Comparison of ENCODE assay signal across 9 mouse cellular contexts in the genomic region with DNA sequence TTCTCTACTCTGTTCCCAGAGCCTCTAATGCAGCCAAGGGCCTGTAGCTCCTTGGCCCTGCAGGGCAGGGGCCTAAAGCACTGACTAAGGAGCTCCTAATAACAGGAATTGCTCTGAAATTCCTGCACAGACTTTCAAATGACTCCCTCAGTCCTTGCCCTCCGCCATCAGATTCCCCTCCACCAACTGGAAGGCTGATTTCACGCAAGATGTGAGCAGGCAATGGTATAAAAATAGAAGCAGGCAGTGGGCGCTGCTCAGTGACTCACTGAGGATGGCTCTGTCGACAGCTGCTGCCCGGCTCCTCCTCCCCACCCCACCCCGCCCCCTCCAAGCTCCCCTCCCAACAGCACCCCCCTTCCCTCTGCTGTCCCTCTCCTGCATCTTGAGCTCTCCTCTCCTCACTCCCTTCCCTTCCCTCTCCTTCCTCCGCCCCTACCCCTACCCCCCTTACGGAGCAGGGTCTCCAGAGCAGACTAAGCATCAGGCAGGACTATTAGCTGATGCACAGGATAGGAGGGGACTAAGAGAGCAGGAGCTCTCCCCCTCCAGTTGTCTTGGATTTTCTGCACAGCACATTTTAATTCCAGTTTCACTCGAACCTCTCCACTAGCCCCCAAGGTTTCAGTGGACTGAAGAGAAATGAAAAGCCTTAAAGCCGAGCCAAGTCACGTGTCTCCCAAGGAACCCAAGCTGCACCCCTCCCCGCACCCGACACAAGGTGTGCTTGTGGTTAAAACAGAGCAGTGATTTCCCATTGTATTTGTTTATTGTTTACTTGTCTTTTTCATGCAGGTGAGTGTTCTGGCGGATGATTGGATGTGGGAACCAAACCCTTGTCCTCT. TPM values are rescaled to one million over a fixed set of nuclear protein-coding genes. Genes with fewer than 3 reads are reported as not detected.
A peak's percentile ranks its signal among the peaks of the same experiment; 100 is the strongest.
DNase-seq lines count a peak whose midpoint lies in the region; ATAC-seq and TF ChIP-seq lines count a peak whose summit lies in the region.
"Had no signal": no experiment of that assay in that cellular context is flagged by ENCODE, and none has a peak within 500 bp of the region (broad histone marks: within the 10 kb centered on the region; RNA-seq: fewer than 3 reads in every experiment).

No protein-coding gene starts in this region.

- no peaks in the 10 kb centered on the region for H3K36me3 ChIP-seq in lung, embryonic 14.5 days (ENCODE audit: insufficient read depth)
- H3K36me3 ChIP-seq in embryonic facial prominence, embryonic 15.5 days, result no peaks in the 10 kb centered on the region
- H3K36me3 ChIP-seq in hindbrain, postnatal 0 days (ENCODE audit: insufficient read depth, low read length), result no peaks in the 10 kb centered on the region
- H3K36me3 ChIP-seq in midbrain, embryonic 12.5 days, result no peaks in the 10 kb centered on the region
- H3K36me3 ChIP-seq in kidney, embryonic 16.5 days (ENCODE audit: insufficient read depth, low read length), result no peaks in the 10 kb centered on the region

- H3K4me1 ChIP-seq in lung, embryonic 14.5 days (ENCODE audit: insufficient read depth), result 0 out of 2 replicates have a peak, but pooled peaks cover 3% of the 10 kb centered on the region
- H3K4me1 ChIP-seq in embryonic facial prominence, embryonic 15.5 days, result peaks cover 12% of the 10 kb centered on the region
- H3K4me1 ChIP-seq in hindbrain, postnatal 0 days (ENCODE audit: insufficient read depth, low read length), result peaks cover 9% of the 10 kb centered on the region; the same call in 1 of the 2 replicates
- H3K4me1 ChIP-seq in midbrain, embryonic 12.5 days, result peaks cover 18% of the 10 kb centered on the region
- peaks cover 3% of the 10 kb centered on the region; the same call in 1 of the 2 replicates for H3K4me1 ChIP-seq in kidney, embryonic 16.5 days (ENCODE audit: insufficient read depth, low read length)

- no peak overlapping the region for H3K27ac ChIP-seq in lung, embryonic 14.5 days (ENCODE audit: low read depth)
- H3K27ac ChIP-seq in embryonic facial prominence, embryonic 15.5 days (replicated peaks), result peak overlapping the region; percentile 68; the same call in 1 of the 2 replicates
- peak overlapping the region; percentile 87 for H3K27ac ChIP-seq in hindbrain, postnatal 0 days
- no peak overlapping the region; the same call in 1 of the 2 replicates for H3K27ac ChIP-seq in midbrain, embryonic 12.5 days (replicated peaks)
- H3K27ac ChIP-seq in kidney, embryonic 16.5 days (ENCODE audit: low read length), result no peak overlapping the region

- peak; percentile 28; the same call in 1 of the 2 replicates for ATAC-seq in lung, embryonic 14.5 days (ENCODE audit: insufficient read depth)
- peak; percentile 72 for ATAC-seq in embryonic facial prominence, embryonic 15.5 days (ENCODE audit: insufficient number of reproducible peaks, low FRiP score, low TSS enrichment, low read depth)
- ATAC-seq in hindbrain, postnatal 0 days, result peak; percentile 93
- peak; percentile 76 for ATAC-seq in midbrain, embryonic 12.5 days (ENCODE audit: low FRiP score, low read depth)
- no peak; the same call in 1 of the 2 replicates for ATAC-seq in kidney, embryonic 16.5 days (ENCODE audit: low FRiP score, low TSS enrichment)

- no peak overlapping the region; the same call in 1 of the 2 replicates for H3K4me2 ChIP-seq in lung, embryonic 14.5 days
- H3K4me2 ChIP-seq in embryonic facial prominence, embryonic 15.5 days (replicated peaks), result peak overlapping the region; percentile 31; the same call in 1 of the 2 replicates
- peak overlapping the region; percentile 33 for H3K4me2 ChIP-seq in hindbrain, postnatal 0 days (ENCODE audit: low read depth, low read length)
- H3K4me2 ChIP-seq in midbrain, embryonic 12.5 days (replicated peaks), result peak overlapping the region; percentile 28
- H3K4me2 ChIP-seq in kidney, embryonic 16.5 days (replicated peaks; ENCODE audit: low read depth, low read length), result no peak overlapping the region

- H3K4me3 ChIP-seq in lung, embryonic 14.5 days (ENCODE audit: low read depth, low read length), result no peak overlapping the region
- H3K4me3 ChIP-seq in embryonic facial prominence, embryonic 15.5 days (replicated peaks), result 0 out of 2 replicates have a peak overlapping the region, but pooled peaks have one; percentile 6
- H3K4me3 ChIP-seq in hindbrain, postnatal 0 days (ENCODE audit: low read length), result no peak overlapping the region; the same call in 1 of the 2 replicates
- no peak overlapping the region for H3K4me3 ChIP-seq in midbrain, embryonic 12.5 days
- no peak overlapping the region for H3K4me3 ChIP-seq in kidney, embryonic 16.5 days (ENCODE audit: low read length)

- H3K9me3 ChIP-seq in lung, embryonic 14.5 days (ENCODE audit: low read depth, low read length), result no peaks in the 10 kb centered on the region
- no peaks in the 10 kb centered on the region for H3K9me3 ChIP-seq in embryonic facial prominence, embryonic 15.5 days (replicated peaks)
- H3K9me3 ChIP-seq in hindbrain, postnatal 0 days (ENCODE audit: low read length), result no peaks in the 10 kb centered on the region
- no peaks in the 10 kb centered on the region for H3K9me3 ChIP-seq in midbrain, embryonic 12.5 days
- no peaks in the 10 kb centered on the region for H3K9me3 ChIP-seq in kidney, embryonic 16.5 days (ENCODE audit: low read length)

- no peak overlapping the region; the same call in 1 of the 2 replicates for H3K9ac ChIP-seq in lung, embryonic 14.5 days
- no peak overlapping the region for H3K9ac ChIP-seq in embryonic facial prominence, embryonic 15.5 days
- no peak overlapping the region for H3K9ac ChIP-seq in hindbrain, postnatal 0 days (replicated peaks; ENCODE audit: low read length)
- H3K9ac ChIP-seq in midbrain, embryonic 12.5 days (replicated peaks), result 0 out of 2 replicates have a peak overlapping the region, but pooled peaks have one; percentile 1
- H3K9ac ChIP-seq in kidney, embryonic 16.5 days (replicated peaks; ENCODE audit: low read length), result no peak overlapping the region; the same call in 1 of the 2 replicates

- peak; percentile 35 for DNase-seq in lung, embryonic 14.5 days
- no peak for DNase-seq in lung, adult 18-20 months
- DNase-seq in hindbrain, postnatal 0 days (ENCODE audit: low spot score), result peak; percentile 80
- DNase-seq in telencephalon, adult 2 months (ENCODE audit: low read depth, low spot score), result peak; percentile 96

- no peaks in the 10 kb centered on the region for H3K27me3 ChIP-seq in lung, embryonic 14.5 days (ENCODE audit: insufficient read depth, low read length)
- H3K27me3 ChIP-seq in embryonic facial prominence, embryonic 15.5 days, result peaks cover 17% of the 10 kb centered on the region
- 0 out of 2 replicates have a peak, but pooled peaks cover 6% of the 10 kb centered on the region for H3K27me3 ChIP-seq in hindbrain, postnatal 0 days (ENCODE audit: insufficient read depth, low read length)
- H3K27me3 ChIP-seq in midbrain, embryonic 12.5 days, result peaks cover 22% of the 10 kb centered on the region
- H3K27me3 ChIP-seq in kidney, embryonic 16.5 days (ENCODE audit: insufficient read depth, low read length), result peaks cover 13% of the 10 kb centered on the region; the same call in 1 of the 2 replicates

- WGBS in lung, embryonic 14.5 days, result 7% methylated on average over 13 of the region's 14 CpGs
- 4% methylated on average over 14 of the region's 14 CpGs for WGBS in embryonic facial prominence, embryonic 15.5 days
- 7% methylated on average over 13 of the region's 14 CpGs for WGBS in hindbrain, postnatal 0 days
- WGBS in midbrain, embryonic 12.5 days, result 7% methylated on average over 14 of the region's 14 CpGs
- 4% methylated on average over 12 of the region's 14 CpGs for WGBS in kidney, embryonic 16.5 days

- no peak for TF ChIP-seq CTCF in lung, embryonic 14.5 days (IDR thresholded peaks at IDR 0.05; ENCODE audit: low read depth)
- no peak for TF ChIP-seq CTCF in hindbrain, postnatal 0 days (IDR thresholded peaks at IDR 0.05; ENCODE audit: low read depth)

RNA-seq across cellular contexts. Expression of a gene that starts 9.6 kb away (rescaled TPM):
- polyA plus RNA-seq in lung, embryonic 14.5 days (2014; fragmentation: Nextera tagmentation; extraction: Ambion mirVana), result 0.99 and 2.5 TPM in 2 replicates
- 1,020 and 1,287 TPM in 2 replicates for polyA plus RNA-seq in embryonic facial prominence, embryonic 15.5 days (2015; fragmentation: Nextera tagmentation; extraction: Ambion mirVana)
- 21.2 and 139 TPM in 2 replicates for total RNA-seq in hindbrain, postnatal 0 days (2014; rRNA removed)
- polyA plus RNA-seq in hindbrain, postnatal 0 days (2015; fragmentation: Nextera tagmentation; extraction: Ambion mirVana), result 13.9 and 15.1 TPM in 2 replicates
- 0.88 and 1.2 TPM in 2 replicates for polyA plus RNA-seq in midbrain, embryonic 12.5 days (2016; fragmentation: Nextera tagmentation; extraction: Ambion mirVana)
- polyA plus RNA-seq in kidney, embryonic 16.5 days (2015; fragmentation: Nextera tagmentation; extraction: Ambion mirVana), result 58.8 and 166 TPM in 2 replicates
- total RNA-seq: common myeloid progenitor, adult 5-6 weeks; neutrophil, adult 5-6 weeks had no signal

RNA-seq across cellular contexts. Expression of a gene that starts 24.9 kb away (rescaled TPM):
- polyA plus RNA-seq in lung, embryonic 14.5 days (2014; fragmentation: Nextera tagmentation; extraction: Ambion mirVana), result 5.6 and 7.1 TPM in 2 replicates
- polyA plus RNA-seq in embryonic facial prominence, embryonic 15.5 days (2015; fragmentation: Nextera tagmentation; extraction: Ambion mirVana), result 4.9 and 6.5 TPM in 2 replicates
- 13.4 and 14.8 TPM in 2 replicates for total RNA-seq in hindbrain, postnatal 0 days (2014; rRNA removed)
- 5.0 and 6.4 TPM in 2 replicates for polyA plus RNA-seq in hindbrain, postnatal 0 days (2015; fragmentation: Nextera tagmentation; extraction: Ambion mirVana)
- 9.3 and 11.0 TPM in 2 replicates for polyA plus RNA-seq in midbrain, embryonic 12.5 days (2016; fragmentation: Nextera tagmentation; extraction: Ambion mirVana)
- 2.9 and 3.3 TPM in 2 replicates for polyA plus RNA-seq in kidney, embryonic 16.5 days (2015; fragmentation: Nextera tagmentation; extraction: Ambion mirVana)

Comparison
In these comparisons a context has a peak if more than half of its experiments do, and no peak if none do; other contexts are left out.
1. DNase-seq: peak in lung, embryonic 14.5 days (single experiment), hindbrain, postnatal 0 days (single experiment) and telencephalon, adult 2 months (single experiment); none in lung, adult 18-20 months (0 of 2).
2. H3K27ac ChIP-seq: peak in embryonic facial prominence, embryonic 15.5 days (single experiment) and hindbrain, postnatal 0 days (single experiment); none in lung, embryonic 14.5 days (single experiment), midbrain, embryonic 12.5 days (single experiment) and kidney, embryonic 16.5 days (single experiment).
3. H3K4me2 ChIP-seq: peak in embryonic facial prominence, embryonic 15.5 days (single experiment), hindbrain, postnatal 0 days (single experiment) and midbrain, embryonic 12.5 days (single experiment); none in lung, embryonic 14.5 days (single experiment) and kidney, embryonic 16.5 days (single experiment).